Mouse (Mus musculus) stomach, postnatal 0 days (tissue): Measurements from ENCODE around the gene Atp13a2. TPM values are rescaled to one million over a fixed set of nuclear protein-coding genes. Genes with fewer than 3 reads are reported as not detected.

Experiments
- ATAC-seq: fragments of 200-750 bp; cut with Nextera tagmentation; 2 replicates; pipeline ENCODE4 v1.8.0; 2017; ENCODE audit not compliant: low FRiP score, low TSS enrichment
- DNase-seq: peaks from one replicate; pipeline ENCODE4 v3.0.0-alpha.2; 2016; ENCODE audit warnings: low spot score
- H3K27ac ChIP-seq: fragments of 300-500 bp; sonication (generic); replicated peaks from 2 replicates; pipeline ENCODE4 v1.5.1; 2014; ENCODE audit warnings: mild to moderate bottlenecking, control low read depth
- H3K27me3 ChIP-seq: fragments of 300-500 bp; sonication (generic); 2 replicates; pipeline ENCODE4 v1.6.1; 2014; ENCODE audit warnings: low read length; ENCODE audit not compliant: control insufficient read depth, insufficient read depth
- H3K36me3 ChIP-seq: fragments of 300-500 bp; sonication (generic); 2 replicates; pipeline ENCODE4 v1.6.1; 2014; ENCODE audit warnings: low read length, mixed read lengths; ENCODE audit not compliant: control insufficient read depth, insufficient read depth
- H3K4me1 ChIP-seq: fragments of 300-500 bp; sonication (generic); replicated peaks from 2 replicates; pipeline ENCODE4 v1.6.1; 2014; ENCODE audit warnings: antibody characterized with exemption; ENCODE audit not compliant: control insufficient read depth, insufficient read depth
- H3K4me2 ChIP-seq: fragments of 300-500 bp; sonication (generic); replicated peaks from 2 replicates; pipeline ENCODE4 v1.6.1; 2014; ENCODE audit warnings: low read depth, mild to moderate bottlenecking, control low read depth, moderate library complexity
- H3K4me3 ChIP-seq: fragments of 300-500 bp; sonication (generic); 2 replicates; pipeline ENCODE4 v1.5.1; 2014; ENCODE audit warnings: low read depth, low read length, control low read depth
- H3K9ac ChIP-seq: fragments of 300-500 bp; sonication (generic); 2 replicates; pipeline ENCODE4 v1.6.1; 2014; ENCODE audit warnings: mild to moderate bottlenecking, low read length, control low read depth, mixed read lengths
- H3K9me3 ChIP-seq: fragments of 300-500 bp; sonication (generic); 2 replicates; pipeline ENCODE4 v1.6.1; 2016; ENCODE audit warnings: low read length; ENCODE audit not compliant: control insufficient read depth
- CTCF ChIP-seq: IDR thresholded peaks from 2 replicates; pipeline ENCODE4 v1.5.1; 2016; ENCODE audit warnings: antibody characterized with exemption, low read depth, mild to moderate bottlenecking, moderate library complexity
- EP300 ChIP-seq: optimal IDR thresholded peaks from 2 replicates; pipeline ENCODE3; 2016; ENCODE audit warnings: antibody characterized with exemption
- WGBS: fragments of 180-500 bp; shearing (Covaris S2); extraction: QIAGEN DNeasy Blood & Tissue Kit; methylation state at CpG from one replicate; pipeline ENCODE4 v1.1.7; 2014; 5-methylcytosine and 5-hydroxymethylcytosine counted together
- polyA plus RNA-seq: library from polyadenylated mRNA; unstranded; fragments of >200 nt; fragmentation: Nextera tagmentation; extraction: Ambion mirVana; gene quantifications from 2 replicates; pipeline ENCODE4 v1.2.1, GENCODE M21; 2015

Atp13a2 gene
- polyA plus RNA-seq, 1 experiment from 2014 or later: 14.4 TPM

DNA sequence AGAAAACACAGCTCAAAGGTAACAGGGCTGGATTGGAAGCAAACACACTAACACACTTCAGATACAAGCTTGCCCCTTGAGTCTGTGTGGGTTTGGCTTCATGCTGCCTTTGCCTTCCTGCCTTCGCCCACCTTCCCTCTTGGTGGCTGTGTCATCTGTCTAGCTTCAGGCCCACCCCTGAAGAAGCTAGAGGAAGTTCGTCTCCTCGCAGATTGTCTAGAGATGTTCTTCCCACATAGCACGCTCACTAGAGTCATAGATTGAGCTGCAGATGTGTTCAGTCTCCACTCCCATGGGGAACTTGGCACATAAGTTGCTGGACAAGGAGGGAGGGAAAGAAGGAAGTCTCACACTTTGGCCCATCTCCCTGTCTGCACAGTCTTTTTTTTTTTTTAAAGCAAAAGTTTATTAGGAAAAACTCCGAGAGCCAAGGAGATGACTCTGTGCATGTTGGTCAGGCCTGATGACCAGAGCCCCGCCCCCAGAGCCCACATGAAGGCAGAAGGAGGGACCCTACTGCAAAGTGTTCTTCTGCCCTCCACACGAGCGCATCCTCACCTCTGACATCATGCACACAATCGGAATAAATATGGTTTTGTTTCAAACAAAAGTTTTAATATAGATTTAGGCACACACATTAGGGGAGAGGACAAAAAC is 22.6 kb upstream of the Atp13a2 start:
- Histone ChIP-seq H3K4me1 (no peaks in the 10 kb centered on the region), H3K9ac (no peak overlapping the region), H3K36me3 (peaks cover 2% of the 10 kb centered on the region; the same call in 1 of the 2 replicates), H3K9me3 (no peaks in the 10 kb centered on the region), H3K27ac (peak overlapping the region; percentile 70; the same call in 1 of the 2 replicates), H3K4me3 (no peak overlapping the region), H3K27me3 (no peaks in the 10 kb centered on the region), H3K4me2 (no peak overlapping the region)
- TF ChIP-seq EP300: no peak
- ATAC-seq (no peak), DNase-seq (no peak)
- WGBS: 58% methylated on average over 9 of the region's 9 CpGs

DNA sequence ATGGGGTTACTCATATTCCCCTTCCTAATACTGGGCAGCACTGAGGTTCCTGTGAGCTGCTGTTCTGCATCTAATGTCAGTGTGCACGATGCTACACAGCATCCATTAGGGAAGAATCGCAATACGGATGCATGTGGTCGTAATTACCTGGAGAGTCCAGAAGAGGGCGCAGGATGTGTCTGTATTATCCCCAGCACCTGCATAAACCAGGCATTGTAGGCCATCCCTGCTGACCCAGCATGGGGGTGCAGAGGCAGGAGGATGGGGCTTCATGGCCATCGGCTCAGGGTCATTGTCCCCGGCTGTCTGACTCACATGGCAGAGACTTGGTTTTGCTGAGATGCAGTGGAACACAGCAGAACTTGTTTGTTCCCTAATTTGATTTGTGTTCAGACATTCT is 22.1 kb upstream of the Atp13a2 start:
- H3K27me3 ChIP-seq: no peaks in the 10 kb centered on the region
- no peak overlapping the region for H3K27ac ChIP-seq
- TF ChIP-seq CTCF (peak; percentile 92), EP300 (no peak)
- no peaks in the 10 kb centered on the region for H3K9me3 ChIP-seq
- ATAC-seq (no peak), DNase-seq (peak; percentile 74)
- no peak overlapping the region for H3K9ac ChIP-seq
- peaks cover 2% of the 10 kb centered on the region; the same call in 1 of the 2 replicates for H3K36me3 ChIP-seq
- 14% methylated on average over 7 of the region's 7 CpGs for WGBS
- H3K4me2 ChIP-seq: no peak overlapping the region
- no peaks in the 10 kb centered on the region for H3K4me1 ChIP-seq
- no peak overlapping the region for H3K4me3 ChIP-seq

DNA sequence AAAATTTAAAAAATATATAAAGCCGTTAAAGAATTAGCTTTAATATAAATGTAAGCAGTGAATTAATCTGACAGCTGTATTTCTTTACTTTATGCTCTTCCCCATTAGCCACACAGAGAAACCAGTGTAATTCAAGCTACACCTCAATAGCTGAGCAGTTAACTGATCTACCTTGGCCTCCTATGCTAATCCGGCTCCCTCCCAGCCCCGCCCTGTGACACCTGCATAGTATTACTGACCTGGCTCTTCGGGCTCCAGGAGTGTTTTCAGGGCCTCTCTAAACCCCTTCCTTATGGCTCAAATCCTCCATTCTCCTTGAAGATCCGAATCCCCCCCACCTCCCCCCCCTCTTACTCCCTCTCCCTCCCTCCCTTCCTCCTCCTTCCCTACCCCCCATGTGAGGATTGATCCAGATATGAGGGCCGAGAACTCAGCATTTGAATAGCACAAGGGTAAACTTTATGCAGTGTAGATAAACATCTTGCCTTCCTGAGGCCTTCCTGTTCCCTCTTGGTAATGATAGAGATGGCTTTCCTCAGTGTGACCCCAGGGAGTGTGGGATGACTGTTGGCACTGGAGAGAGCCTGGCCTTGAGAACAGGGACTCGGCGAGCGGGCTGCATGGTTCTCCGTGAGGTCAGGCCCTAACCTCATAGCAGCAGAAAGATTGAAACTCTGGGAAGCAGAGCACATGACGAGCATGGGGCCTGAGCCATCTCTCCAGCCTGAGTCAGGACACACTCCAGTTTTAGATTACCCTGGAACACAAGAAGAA is 19.1 kb upstream of the Atp13a2 start:
- TF ChIP-seq EP300 (no peak), CTCF (no peak)
- ATAC-seq: no peak
- no peaks in the 10 kb centered on the region for H3K4me1 ChIP-seq
- 70% methylated on average over 11 of the region's 11 CpGs for WGBS
- H3K27ac ChIP-seq: no peak overlapping the region
- H3K4me3 ChIP-seq: no peak overlapping the region
- H3K27me3 ChIP-seq: no peaks in the 10 kb centered on the region
- DNase-seq: no peak
- no peaks in the 10 kb centered on the region for H3K9me3 ChIP-seq
- H3K4me2 ChIP-seq: no peak overlapping the region
- H3K36me3 ChIP-seq: peaks cover 12% of the 10 kb centered on the region
- no peak overlapping the region for H3K9ac ChIP-seq

DNA sequence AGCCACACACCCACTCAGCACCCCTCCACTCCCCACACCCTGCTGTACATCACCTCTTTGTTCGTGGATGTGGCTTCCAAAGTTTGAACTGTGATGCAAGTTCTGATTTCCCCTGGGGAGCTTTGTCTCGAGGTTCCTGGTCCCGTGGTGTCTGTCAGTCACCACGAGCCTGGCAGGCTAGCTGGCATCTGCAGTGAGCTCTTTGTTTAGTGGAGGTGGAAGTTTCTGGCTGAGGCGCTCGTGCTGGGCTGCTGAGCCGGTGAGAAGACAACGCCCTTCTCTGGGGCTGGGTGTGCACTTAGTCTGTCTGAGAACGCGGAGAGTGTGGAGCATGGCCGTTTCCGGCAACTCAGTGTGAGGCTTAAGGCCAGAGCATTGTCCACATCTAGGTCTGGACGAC is 15.0 kb upstream of the Atp13a2 start:
- Histone ChIP-seq H3K36me3 (peaks cover 33% of the 10 kb centered on the region), H3K4me3 (no peak overlapping the region), H3K27me3 (no peaks in the 10 kb centered on the region), H3K27ac (no peak overlapping the region), H3K9ac (no peak overlapping the region), H3K9me3 (no peaks in the 10 kb centered on the region), H3K4me1 (no peaks in the 10 kb centered on the region), H3K4me2 (no peak overlapping the region)
- TF ChIP-seq CTCF (no peak), EP300 (no peak)
- ATAC-seq (peak; percentile 52; the same call in 1 of the 2 replicates), DNase-seq (peak; percentile 35)
- 74% methylated on average over 13 of the region's 13 CpGs for WGBS

DNA sequence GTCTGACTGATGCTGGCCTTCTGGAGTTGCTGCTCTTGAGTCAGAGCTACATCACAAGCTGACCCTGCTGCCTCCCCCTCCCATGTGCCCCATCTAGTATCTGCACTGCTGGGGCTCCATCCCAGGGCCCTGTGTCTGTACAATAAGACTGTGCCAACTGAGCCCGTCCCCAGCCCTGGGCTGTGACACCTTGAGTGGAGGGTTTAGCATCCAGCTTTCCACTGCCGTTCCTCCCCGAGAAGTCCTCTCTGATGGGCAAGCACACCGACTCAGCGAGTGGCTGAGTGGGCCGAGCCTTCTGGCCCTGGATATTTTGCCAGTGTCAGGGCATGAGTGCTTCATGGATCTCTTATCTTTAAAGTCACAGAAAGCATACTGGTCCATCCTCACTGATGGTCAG is 12.3 kb upstream of the Atp13a2 start:
- WGBS: 96% methylated on average over 6 of the region's 6 CpGs
- TF ChIP-seq CTCF (no peak), EP300 (no peak)
- no peaks in the 10 kb centered on the region for H3K27me3 ChIP-seq
- no peak overlapping the region for H3K27ac ChIP-seq
- no peak overlapping the region for H3K4me3 ChIP-seq
- DNase-seq: no peak
- peaks cover 36% of the 10 kb centered on the region for H3K36me3 ChIP-seq
- no peak for ATAC-seq
- H3K9ac ChIP-seq: no peak overlapping the region
- no peaks in the 10 kb centered on the region for H3K9me3 ChIP-seq
- H3K4me2 ChIP-seq: no peak overlapping the region
- H3K4me1 ChIP-seq: no peaks in the 10 kb centered on the region

DNA sequence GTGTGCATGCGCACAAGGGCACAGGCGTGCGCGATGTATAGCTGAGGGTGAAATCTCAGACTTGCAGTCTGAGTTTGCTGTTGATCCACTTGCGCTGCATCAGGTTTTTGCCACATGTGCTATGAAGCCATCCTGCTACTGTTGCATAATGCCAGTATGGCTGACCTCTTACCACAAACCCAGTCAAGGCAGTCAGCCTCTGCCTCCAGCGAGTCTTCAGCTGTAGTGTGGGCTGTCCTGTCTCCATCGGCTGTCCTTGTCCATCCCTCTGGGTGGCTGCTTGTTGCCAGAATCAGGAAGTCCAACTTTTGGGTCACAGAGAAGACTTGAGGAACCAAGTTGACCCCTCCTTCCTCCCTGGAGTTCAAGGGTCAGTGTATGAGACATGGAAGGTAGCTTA is 11.3 kb upstream of the Atp13a2 start:
- TF ChIP-seq EP300 (no peak), CTCF (no peak)
- 92% methylated on average over 7 of the region's 7 CpGs for WGBS
- H3K27ac ChIP-seq: no peak overlapping the region
- H3K9ac ChIP-seq: no peak overlapping the region
- no peak overlapping the region for H3K4me3 ChIP-seq
- DNase-seq (no peak), ATAC-seq (no peak)
- H3K36me3 ChIP-seq: peaks cover 39% of the 10 kb centered on the region
- no peak overlapping the region for H3K4me2 ChIP-seq
- H3K27me3 ChIP-seq: no peaks in the 10 kb centered on the region
- H3K4me1 ChIP-seq: no peaks in the 10 kb centered on the region
- no peaks in the 10 kb centered on the region for H3K9me3 ChIP-seq
